Mouse (Mus musculus) MEL (cell line): ENCODE results near the gene Vcl.

Source experiments
- CHD2 ChIP-seq: IDR thresholded peaks from 2 replicates; pipeline ENCODE4 v1.6.1; 2011; ENCODE audit warnings: low read length, improper control_type of control experiment
- CTCF ChIP-seq, 3 experiments: IDR thresholded peaks in 2 of 3; conservative IDR thresholded peaks in 1 of 3; 2 replicates each; pipeline ENCODE4 v1.5.1; 2011 to 2012; ENCODE audit warnings: low read length in 3 of 3, low read depth in 2 of 3, mild to moderate bottlenecking in 2 of 3, improper control_type of control experiment in 1 of 3, inconsistent platforms in 1 of 3, mixed read lengths in 1 of 3, moderate library complexity in 1 of 3; ENCODE audit not compliant: control insufficient read depth in 1 of 3, insufficient read depth in 1 of 3, poor library complexity in 1 of 3, severe bottlenecking in 1 of 3
- E2F4 ChIP-seq: IDR thresholded peaks from 2 replicates; pipeline ENCODE4 v1.6.1; 2011; ENCODE audit warnings: low read depth, low read length, improper control_type of control experiment, borderline replicate concordance
- EP300 ChIP-seq, 2 experiments: IDR thresholded peaks; 2 replicates each; pipeline ENCODE4 v1.6.1; 2011; ENCODE audit warnings: improper control_type of control experiment in 2 of 2, low read length in 2 of 2, low read depth in 1 of 2, mild to moderate bottlenecking in 1 of 2
- GABPA ChIP-seq: IDR thresholded peaks from 2 replicates; pipeline ENCODE4 v1.6.1; 2012; ENCODE audit warnings: low read depth, mild to moderate bottlenecking, inconsistent platforms, low read length, improper control_type of control experiment, moderate library complexity
- HCFC1 ChIP-seq: IDR thresholded peaks from 2 replicates; pipeline ENCODE4 v1.6.1; 2012; ENCODE audit warnings: low read depth, mild to moderate bottlenecking, inconsistent platforms, low read length, improper control_type of control experiment, moderate library complexity
- POLR2A ChIP-seq, 2 experiments: IDR thresholded peaks; 2 replicates each; pipeline ENCODE4 v1.6.1; 2011 to 2012; ENCODE audit warnings: low read length in 2 of 2, mild to moderate bottlenecking in 2 of 2, control low read depth in 1 of 2, improper control_type of control experiment in 1 of 2, low read depth in 1 of 2, moderate library complexity in 1 of 2; ENCODE audit not compliant: control insufficient read depth in 1 of 2, insufficient read depth in 1 of 2, poor library complexity in 1 of 2
- SMC3 ChIP-seq: IDR thresholded peaks from 2 replicates; pipeline ENCODE4 v1.6.1; 2011; ENCODE audit warnings: low read depth, low read length, improper control_type of control experiment
- TBP ChIP-seq: IDR thresholded peaks from 2 replicates; pipeline ENCODE4 v1.8.0; 2011; ENCODE audit warnings: low read depth, low read length, improper control_type of control experiment
- USF1 ChIP-seq: IDR thresholded peaks from 2 replicates; pipeline ENCODE4 v1.6.1; 2014; ENCODE audit warnings: low read depth, mild to moderate bottlenecking, inconsistent platforms, low read length, improper control_type of control experiment, moderate library complexity
- ZKSCAN1 ChIP-seq: IDR thresholded peaks from 2 replicates; pipeline ENCODE4 v1.6.1; 2012; ENCODE audit warnings: low read depth, mild to moderate bottlenecking, inconsistent platforms, low read length, improper control_type of control experiment, moderate library complexity

DNA sequence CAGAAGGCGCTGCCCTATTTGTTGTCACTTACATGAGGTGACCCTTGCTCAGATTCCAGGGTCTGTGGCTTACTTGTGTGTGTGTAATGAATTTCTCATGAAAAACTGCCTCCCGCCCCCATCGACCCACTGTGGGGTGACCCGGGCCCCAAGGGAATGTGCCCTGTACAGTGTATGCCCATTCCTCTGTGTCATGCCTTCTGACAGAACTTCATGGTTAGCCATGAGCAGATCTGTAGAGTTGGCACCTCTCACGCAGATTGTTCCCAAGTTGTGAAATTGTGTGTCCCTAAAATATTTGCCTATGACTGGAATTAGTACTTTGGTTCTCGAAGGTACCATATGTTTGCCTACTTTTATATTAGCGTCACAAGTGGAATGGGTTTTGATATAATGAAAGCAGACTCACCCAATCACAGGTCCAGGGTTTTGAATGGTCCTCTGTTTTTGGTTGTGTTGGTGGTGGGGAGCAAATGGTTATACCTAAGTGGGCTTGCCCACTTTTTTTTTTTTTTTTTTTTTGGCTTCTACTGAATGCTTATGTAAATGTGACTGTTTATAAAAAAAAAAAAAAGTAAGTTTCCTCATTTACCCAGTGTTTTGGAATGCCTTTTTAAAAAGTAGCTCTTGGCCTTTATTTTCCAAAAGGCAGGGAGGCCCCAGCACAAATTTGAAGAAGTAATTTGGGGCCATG is 147.4 kb downstream of the Vcl start:
- TF ChIP-seq E2F4 (no peak), EP300 (IDR thresholded peaks at IDR 0.05; ENCODE audit: low read depth in 1 of 2, low read length in 2 of 2) (no peak), CTCF (IDR thresholded peaks at IDR 0.05 in 2 of 3, conservative IDR thresholded peaks at IDR 0.05 in 1 of 3; ENCODE audit: control insufficient read depth in 1 of 3, insufficient read depth in 1 of 3, low read depth in 2 of 3, low read length in 3 of 3, poor library complexity in 1 of 3, severe bottlenecking in 1 of 3) (no peak), POLR2A (IDR thresholded peaks at IDR 0.05; ENCODE audit: control insufficient read depth in 1 of 2, insufficient read depth in 1 of 2, low read depth in 1 of 2, low read length in 2 of 2, poor library complexity in 1 of 2) (no peak), GABPA (no peak), HCFC1 (no peak), ZKSCAN1 (no peak), CHD2 (no peak), SMC3 (no peak), TBP (no peak), USF1 (no peak)
